Mouse (Mus musculus): Measurements from ENCODE around the gene Olfr399.
A peak's percentile ranks its signal among the peaks of the same experiment; 100 is the strongest.

The Olfr399 gene

GRCm38 (mm10) chr11:74056451-74056850 lies at the start of gene Olfr399, which contains the start of gene Olfr139:
Gene Olfr399, minus strand, starts transcription at chr11:74056615.
Gene Olfr139, minus strand, starts transcription at chr11:74056551.
- no peak for DNase-seq

- DNase-seq: no peak
Observed at GRCm38 (mm10) chr11:74105066-74105465, 48.7 kb upstream of the Olfr399 start.

- no peak for DNase-seq
Observed at GRCm38 (mm10) chr11:74101507-74101906, 45.1 kb upstream of the Olfr399 start.

- peak; percentile 2 to 5 for DNase-seq
Observed at GRCm38 (mm10) chr11:74100724-74101123, 44.3 kb upstream of the Olfr399 start.

- no peak for DNase-seq
Observed at GRCm38 (mm10) chr11:74069655-74070054, 13.2 kb upstream of the Olfr399 start, which contains the start of gene Zfp616. Gene Zfp616, plus strand, starts transcription at chr11:74069955.

- no peak for DNase-seq
Observed at GRCm38 (mm10) chr11:74051347-74051746, 5.1 kb downstream of the Olfr399 start.
